Mouse (Mus musculus) liver, embryonic 12.5 days (tissue): ENCODE measurements around the gene Gm21773. TPM values are rescaled to one million over a fixed set of nuclear protein-coding genes. Genes with fewer than 3 reads are reported as not detected.
"Not testable (repeated sequence)": the region's sequence is repeated elsewhere in the genome, so short reads cannot be mapped to it uniquely, and the experiment has no call there.

Experiments
- ATAC-seq: fragments of 200-750 bp; cut with Nextera tagmentation; 2 replicates; pipeline ENCODE4 v1.8.0; 2017; ENCODE audit warnings: moderate number of reproducible peaks, mild to moderate bottlenecking, moderate library complexity
- H3K27ac ChIP-seq: fragments of 300-500 bp; sonication (generic); 2 replicates; pipeline ENCODE4 v1.5.1; 2016; ENCODE audit warnings: mild to moderate bottlenecking
- H3K27me3 ChIP-seq: fragments of 300-500 bp; sonication (generic); replicated peaks from 2 replicates; pipeline ENCODE4 v1.6.1; 2016; ENCODE audit warnings: mild to moderate bottlenecking, moderate library complexity
- H3K36me3 ChIP-seq: fragments of 300-500 bp; sonication (generic); 2 replicates; pipeline ENCODE4 v1.6.1; 2016; ENCODE audit warnings: mild to moderate bottlenecking, moderate library complexity
- H3K4me1 ChIP-seq: fragments of 300-500 bp; sonication (generic); 2 replicates; pipeline ENCODE4 v1.6.1; 2016
- H3K4me2 ChIP-seq: fragments of 300-500 bp; sonication (generic); 2 replicates; pipeline ENCODE4 v1.6.1; 2016; ENCODE audit warnings: mild to moderate bottlenecking, moderate library complexity
- H3K4me3 ChIP-seq: fragments of 300-500 bp; sonication (generic); 2 replicates; pipeline ENCODE4 v1.5.1; 2016; ENCODE audit warnings: mild to moderate bottlenecking, moderate library complexity
- H3K9ac ChIP-seq: fragments of 300-500 bp; sonication (generic); 2 replicates; pipeline ENCODE4 v1.6.1; 2016; ENCODE audit warnings: mild to moderate bottlenecking, moderate library complexity
- H3K9me3 ChIP-seq: fragments of 300-500 bp; sonication (generic); replicated peaks from 2 replicates; pipeline ENCODE4 v1.6.1; 2016; ENCODE audit warnings: mild to moderate bottlenecking, moderate library complexity
- WGBS: fragments of 180-500 bp; shearing (Covaris S2); methylation state at CpG from one replicate; pipeline ENCODE4 v1.1.7; 2016; ENCODE audit not compliant: insufficient replicate concordance; 5-methylcytosine and 5-hydroxymethylcytosine counted together
- polyA plus RNA-seq: library from polyadenylated mRNA; unstranded; fragments of >200 nt; fragmentation: Nextera tagmentation; extraction: Ambion mirVana; gene quantifications from 2 replicates; pipeline ENCODE4 v1.2.1, GENCODE M21; 2016

Gm21773 gene
- polyA plus RNA-seq, result not detected in 2 replicates

GRCm38 (mm10) chrY:25309260-25309659 is at the start of gene Gm21773:
Gene Gm21773, minus strand, starts transcription at chrY:25309360.
- ATAC-seq, H3K27ac ChIP-seq, H3K9me3 ChIP-seq, H3K36me3 ChIP-seq, H3K27me3 ChIP-seq, H3K4me2 ChIP-seq, H3K4me3 ChIP-seq, H3K4me1 ChIP-seq, H3K9ac ChIP-seq: not testable (repeated sequence)
- no CpG with 5 or more reads among the region's 2 CpGs for WGBS
